Mouse (Mus musculus) liver, adult 2 months (tissue): ENCODE measurements around the gene Ddx50. TPM values are rescaled to one million over a fixed set of nuclear protein-coding genes. Genes with fewer than 3 reads are reported as not detected.

Experiments used
- DNase-seq: peaks from one replicate; pipeline ENCODE4 v3.0.0-alpha.2; 2011; ENCODE audit warnings: low read depth, low spot score; ENCODE audit errors: extremely low read depth
- H3K27ac ChIP-seq: fragments of 200-500 bp; replicated peaks from 2 replicates; pipeline ENCODE4 v1.5.1; 2012; ENCODE audit warnings: low read depth, mild to moderate bottlenecking, control low read depth, inconsistent platforms, low read length; ENCODE audit not compliant: insufficient read depth
- H3K27me3 ChIP-seq: fragments of 200-500 bp; 2 replicates; pipeline ENCODE4 v1.6.1; 2012; ENCODE audit warnings: mild to moderate bottlenecking, moderate library complexity, low read length, inconsistent platforms; ENCODE audit not compliant: control insufficient read depth, insufficient read depth
- H3K36me3 ChIP-seq: fragments of 200-500 bp; 2 replicates; pipeline ENCODE4 v1.6.1; 2012; ENCODE audit warnings: low read length, inconsistent platforms; ENCODE audit not compliant: control insufficient read depth, insufficient read depth
- H3K4me1 ChIP-seq: fragments of 200-500 bp; 2 replicates; pipeline ENCODE4 v1.6.1; 2011; ENCODE audit warnings: low read length; ENCODE audit not compliant: control insufficient read depth, insufficient read depth
- H3K4me3 ChIP-seq: fragments of 200-500 bp; 2 replicates; pipeline ENCODE4 v1.5.1; 2011; ENCODE audit warnings: low read depth, mild to moderate bottlenecking, control low read depth, low read length, moderate library complexity; ENCODE audit not compliant: insufficient read depth
- H3K79me2 ChIP-seq: fragments of 200-500 bp; 2 replicates; pipeline ENCODE4 v1.6.1; 2012; ENCODE audit warnings: inconsistent platforms, mild to moderate bottlenecking, low read length, moderate library complexity; ENCODE audit not compliant: control insufficient read depth, insufficient read depth
- H3K9ac ChIP-seq: fragments of 200-500 bp; 2 replicates; pipeline ENCODE4 v1.6.1; 2012; ENCODE audit warnings: low read depth, mild to moderate bottlenecking, control low read depth, inconsistent platforms, low read length
- CTCF ChIP-seq: fragments of 200-500 bp; IDR thresholded peaks from 2 replicates; pipeline ENCODE4 v1.5.1; 2011; ENCODE audit warnings: low read depth, low read length, control low read depth
- POLR2A ChIP-seq: fragments of 200-500 bp; IDR thresholded peaks from 2 replicates; pipeline ENCODE4 v1.6.1; 2011; ENCODE audit warnings: low read length, control low read depth; ENCODE audit not compliant: insufficient read depth; ENCODE audit errors: extremely low read depth
- WGBS: fragments of 180-500 bp; shearing (Covaris S2); methylation state at CpG from one replicate; pipeline ENCODE4 v1.1.7; 2018; 5-methylcytosine and 5-hydroxymethylcytosine counted together
- polyA plus RNA-seq: library from polyadenylated mRNA; depleted of rRNA; stranded (reverse); fragments of >200 nt; gene quantifications from 2 replicates; pipeline ENCODE4 v1.2.3, GENCODE M21; 2012; rRNA removed
- total RNA-seq: library from RNA; depleted of rRNA; stranded (reverse); fragments of >200 nt; gene quantifications from 2 replicates; pipeline ENCODE4 v1.2.3, GENCODE M21; 2014; rRNA removed

Gene Ddx50
- total RNA-seq = 41.6 and 53.6 TPM in 2 replicates
- polyA plus RNA-seq = 8.1 and 10.3 TPM in 2 replicates

DNA sequence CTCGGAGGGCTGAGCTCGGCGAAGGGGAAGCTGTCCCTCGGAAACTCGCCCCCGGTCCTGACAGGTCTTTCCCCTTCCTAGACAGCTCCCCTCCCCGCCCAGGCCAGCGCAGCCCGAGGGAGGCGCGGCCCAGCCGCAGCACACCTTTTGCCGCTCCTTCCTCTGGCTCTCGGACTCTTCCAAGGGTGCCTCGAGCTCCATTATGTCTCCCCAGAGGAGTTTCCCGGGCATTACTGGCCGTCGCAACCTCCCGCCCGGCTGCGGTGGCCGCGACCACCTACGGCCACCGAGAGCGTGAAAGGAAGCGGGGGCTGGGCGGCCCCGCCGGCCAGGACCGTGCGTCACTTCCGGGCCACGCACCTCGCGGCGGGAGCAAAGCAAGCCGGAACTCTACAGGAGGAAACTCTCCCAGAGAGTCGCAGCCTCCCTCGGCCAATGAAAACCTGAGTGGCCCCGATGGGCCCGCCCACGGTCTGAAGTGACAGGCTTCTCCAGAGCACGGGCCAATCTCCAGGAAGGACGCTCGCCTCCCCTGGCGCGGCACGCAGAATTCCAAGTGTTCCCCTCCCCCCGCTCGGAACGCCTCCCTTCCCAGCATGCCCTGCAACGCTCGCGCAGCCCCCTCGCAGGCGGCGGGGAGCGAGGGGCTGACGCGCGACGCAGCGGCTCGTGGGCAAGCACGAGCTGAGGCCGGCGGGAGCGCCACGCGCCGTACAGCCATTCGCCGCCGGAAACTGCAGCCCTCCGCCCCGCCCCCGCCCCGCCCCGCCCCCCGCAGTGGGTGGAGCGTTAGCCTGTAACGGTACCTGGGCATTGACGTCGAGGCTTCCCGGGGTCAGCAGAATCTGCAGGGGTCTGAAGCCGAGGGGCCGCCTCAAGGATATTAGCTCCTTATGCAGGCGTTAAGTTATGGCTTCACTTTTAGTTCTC, at the start of gene Ddx50:
Ddx50 (minus strand) TSS at position 338 of the 930 bp plus-strand sequence.
- H3K27ac ChIP-seq = peak within 1 kb of the TSS; percentile 92
- under 1% methylated on average over 89 of the region's 89 CpGs for WGBS

DNA sequence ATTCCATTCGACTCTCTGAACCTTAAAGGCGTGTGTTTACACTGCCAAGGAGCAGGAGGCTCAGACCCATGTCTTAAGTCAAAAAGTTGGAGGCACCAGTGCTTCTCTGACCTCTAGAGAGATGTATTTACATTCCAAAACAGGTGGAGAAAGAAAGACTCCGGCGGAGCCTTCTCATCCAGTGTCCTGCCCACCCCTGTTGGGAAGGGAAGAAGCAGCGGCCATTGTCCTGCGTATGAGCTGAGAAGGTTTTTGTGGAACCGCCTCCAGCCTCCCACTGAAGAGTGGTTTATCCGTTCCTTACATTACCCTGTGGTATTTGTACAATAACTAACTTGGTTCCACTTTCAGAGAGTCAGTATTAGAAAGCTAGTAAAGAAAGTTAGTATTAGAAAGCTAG, 41.8 kb upstream of the Ddx50 start:
- no peaks in the 10 kb centered on the region for H3K79me2 ChIP-seq
- H3K4me3 ChIP-seq = no peak overlapping the region
- no peak for DNase-seq
- H3K4me1 ChIP-seq = no peaks in the 10 kb centered on the region
- H3K27ac ChIP-seq = no peak overlapping the region
- TF ChIP-seq POLR2A (no peak), CTCF (no peak)
- H3K36me3 ChIP-seq = no peaks in the 10 kb centered on the region
- WGBS = 77% methylated on average over 8 of the region's 8 CpGs
- no peaks in the 10 kb centered on the region for H3K27me3 ChIP-seq
- no peak overlapping the region for H3K9ac ChIP-seq

More for the DNA sequence above, at the start of gene Ddx50:
- Histone ChIP-seq H3K4me3 (peak within 1 kb of the TSS; percentile 93), H3K79me2 (peaks cover 11% of the 10 kb centered on the region; the same call in 1 of the 2 replicates), H3K4me1 (peaks cover 11% of the 10 kb centered on the region), H3K36me3 (peaks cover 9% of the 10 kb centered on the region), H3K9ac (peak within 1 kb of the TSS; percentile 91), H3K27me3 (no peaks in the 10 kb centered on the region)
- TF ChIP-seq POLR2A = peak; percentile 55; the same call in 1 of the 2 replicates
- no peak for TF ChIP-seq CTCF
- peak; percentile 94 for DNase-seq

GRCm38 (mm10) chr10:62692244-62692643, 41.2 kb upstream of the Ddx50 start:
- no peak for TF ChIP-seq POLR2A
- no peak for TF ChIP-seq CTCF
- H3K27ac ChIP-seq = no peak overlapping the region
- no peaks in the 10 kb centered on the region for H3K79me2 ChIP-seq
- no peak for DNase-seq
- no peaks in the 10 kb centered on the region for H3K36me3 ChIP-seq
- no peak overlapping the region for H3K4me3 ChIP-seq
- H3K4me1 ChIP-seq = no peaks in the 10 kb centered on the region
- no peaks in the 10 kb centered on the region for H3K27me3 ChIP-seq
- WGBS = 89% methylated on average over 3 of the region's 3 CpGs
- no peak overlapping the region for H3K9ac ChIP-seq

GRCm38 (mm10) chr10:62687032-62687674, 36.1 kb upstream of the Ddx50 start:
- Histone ChIP-seq H3K4me1 (no peaks in the 10 kb centered on the region), H3K27ac (no peak overlapping the region), H3K79me2 (no peaks in the 10 kb centered on the region), H3K27me3 (no peaks in the 10 kb centered on the region), H3K9ac (no peak overlapping the region), H3K4me3 (no peak overlapping the region), H3K36me3 (no peaks in the 10 kb centered on the region)
- WGBS = 93% methylated on average over 15 of the region's 15 CpGs
- no peak for DNase-seq
- TF ChIP-seq POLR2A (no peak), CTCF (no peak)

GRCm38 (mm10) chr10:62683043-62683442, 32.0 kb upstream of the Ddx50 start:
- no peaks in the 10 kb centered on the region for H3K4me1 ChIP-seq
- TF ChIP-seq CTCF (peak; percentile 56), POLR2A (no peak)
- WGBS = 56% methylated on average over 5 of the region's 5 CpGs
- no peak overlapping the region for H3K9ac ChIP-seq
- no peak for DNase-seq
- H3K27ac ChIP-seq = no peak overlapping the region
- H3K79me2 ChIP-seq = no peaks in the 10 kb centered on the region
- H3K4me3 ChIP-seq = no peak overlapping the region
- no peaks in the 10 kb centered on the region for H3K36me3 ChIP-seq
- H3K27me3 ChIP-seq = no peaks in the 10 kb centered on the region

DNA sequence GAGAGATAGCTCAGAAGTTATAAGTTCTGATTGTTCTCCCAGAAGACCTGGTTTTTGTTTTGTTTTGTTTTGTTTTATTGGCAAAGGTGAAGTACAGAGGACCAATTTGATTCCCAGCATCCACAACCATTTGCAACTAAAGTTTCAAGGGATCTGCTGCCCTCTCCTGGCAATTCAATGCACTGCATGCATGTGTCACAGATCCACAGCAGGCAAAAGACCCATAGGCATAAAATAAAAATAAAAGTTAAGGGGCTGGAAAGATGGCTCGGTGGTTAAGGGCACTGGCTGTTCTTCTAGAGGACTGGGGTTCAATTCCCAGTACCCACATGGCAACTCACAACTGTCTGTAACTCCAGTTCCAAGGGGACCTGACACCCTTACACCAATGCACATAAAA, 28.8 kb upstream of the Ddx50 start:
- Histone ChIP-seq H3K79me2 (no peaks in the 10 kb centered on the region), H3K36me3 (no peaks in the 10 kb centered on the region), H3K27ac (no peak overlapping the region), H3K9ac (no peak overlapping the region), H3K27me3 (no peaks in the 10 kb centered on the region), H3K4me3 (no peak overlapping the region), H3K4me1 (no peaks in the 10 kb centered on the region)
- DNase-seq = no peak
- TF ChIP-seq CTCF (peak; percentile 12; the same call in 1 of the 2 replicates), POLR2A (no peak)
- WGBS = 74% methylated on average over 1 of the region's 1 CpGs
